Mouse (Mus musculus): ENCODE results near the gene Gm21962.

DNA sequence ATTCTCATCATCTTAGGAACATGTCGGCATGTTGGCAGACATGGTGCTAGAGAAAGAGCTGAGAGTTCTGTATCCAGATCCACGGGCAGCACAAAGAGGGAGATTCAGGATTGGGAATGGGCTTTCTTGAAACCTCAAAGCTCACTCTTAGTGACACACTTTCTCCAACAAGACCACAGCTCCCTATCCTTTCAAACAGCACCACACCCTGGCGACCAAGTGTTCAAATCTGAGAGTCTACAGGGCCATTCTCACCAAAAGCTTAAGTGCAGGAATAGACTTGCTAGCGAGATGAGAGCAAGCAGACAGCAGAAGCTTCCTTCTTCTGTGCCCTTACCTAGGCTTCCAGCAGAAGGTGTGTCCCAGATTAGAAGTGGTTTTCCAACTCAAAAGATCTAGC, 34.8 kb upstream of the Gm21962 start:
- TF ChIP-seq POLR2A (IDR thresholded peaks at IDR 0.05; ENCODE audit: low read depth, low read length), result no peak
- no peak for TF ChIP-seq CTCF (IDR thresholded peaks at IDR 0.05; ENCODE audit: borderline replicate concordance, insufficient read depth, low read length)

Data from embryonic fibroblast, embryonic 13.5 days (primary cell).